ENCODE assay signal across 20 mouse cellular contexts in the genomic region with DNA sequence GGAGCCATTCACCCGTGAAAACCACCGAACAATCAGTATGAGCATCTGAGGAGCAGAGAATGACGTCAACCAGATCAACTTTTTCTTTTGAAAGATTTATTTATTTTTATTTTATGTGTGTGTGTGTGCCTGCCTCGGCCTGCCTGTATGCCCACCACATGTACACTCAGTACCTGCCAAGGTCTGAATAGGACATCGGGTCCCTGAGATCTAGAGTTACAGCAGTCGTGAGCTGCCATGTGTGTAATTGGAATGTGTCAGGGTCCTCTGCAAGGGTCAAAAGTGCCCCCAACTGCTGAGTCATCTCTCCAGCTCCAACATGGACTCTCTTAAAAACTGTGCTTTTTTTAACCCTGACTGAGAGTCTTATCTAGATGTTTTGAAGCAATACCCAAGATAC.
DNase-seq lines count a peak whose midpoint lies in the region; ATAC-seq and TF ChIP-seq lines count a peak whose summit lies in the region.
"Had no signal": no experiment of that assay in that cellular context is flagged by ENCODE, and none has a peak within 500 bp of the region (broad histone marks: within the 10 kb centered on the region; RNA-seq: fewer than 3 reads in every experiment).

No protein-coding gene starts in this region.

- H3K4me2 ChIP-seq in kidney, embryonic 15.5 days: no peak overlapping the region
- H3K4me2 ChIP-seq in kidney, postnatal 0 days (ENCODE audit: low read length): no peak overlapping the region
- no peak overlapping the region for H3K4me2 ChIP-seq in forebrain, embryonic 14.5 days (ENCODE audit: low read length)
- H3K4me2 ChIP-seq: embryonic facial prominence, embryonic 12.5 days; forebrain, embryonic 13.5 days had no signal

- no peaks in the 10 kb centered on the region for H3K36me3 ChIP-seq in kidney, embryonic 15.5 days
- H3K36me3 ChIP-seq in kidney, postnatal 0 days (ENCODE audit: insufficient read depth, low read length): no peaks in the 10 kb centered on the region
- H3K36me3 ChIP-seq in forebrain, embryonic 14.5 days (ENCODE audit: control insufficient read depth, insufficient read depth, low read length): no peaks in the 10 kb centered on the region
- H3K36me3 ChIP-seq: embryonic facial prominence, embryonic 10.5 days; embryonic facial prominence, embryonic 12.5 days had no signal

- peak; percentile 82 for ATAC-seq in kidney, embryonic 15.5 days (replicated peaks; ENCODE audit: low FRiP score)
- peak; percentile 75 for ATAC-seq in kidney, postnatal 0 days (replicated peaks; ENCODE audit: low FRiP score, low read depth)
- ATAC-seq in forebrain, embryonic 14.5 days: no peak
- ATAC-seq: activated CD4-positive, CD25-positive, alpha-beta regulatory T cell, adult 4 months; forebrain, embryonic 13.5 days; forebrain, embryonic 16.5 days; Patski had no signal

- H3K4me3 ChIP-seq in kidney, embryonic 15.5 days (replicated peaks): no peak overlapping the region
- no peak overlapping the region for H3K4me3 ChIP-seq in kidney, postnatal 0 days (replicated peaks; ENCODE audit: low read depth, low read length)
- H3K4me3 ChIP-seq in forebrain, embryonic 14.5 days (ENCODE audit: low read depth, low read length): no peak overlapping the region
- H3K4me3 ChIP-seq: embryonic facial prominence, embryonic 10.5 days; embryonic facial prominence, embryonic 12.5 days; forebrain, embryonic 13.5 days had no signal

- no peaks in the 10 kb centered on the region for H3K27me3 ChIP-seq in kidney, embryonic 15.5 days
- H3K27me3 ChIP-seq in kidney, postnatal 0 days (ENCODE audit: insufficient read depth, low read length): no peaks in the 10 kb centered on the region
- no peaks in the 10 kb centered on the region for H3K27me3 ChIP-seq in forebrain, embryonic 14.5 days (replicated peaks; ENCODE audit: control insufficient read depth, insufficient read depth, low read length)
- H3K27me3 ChIP-seq: embryonic facial prominence, embryonic 12.5 days; forebrain, embryonic 13.5 days; Patski had no signal

- no peak for DNase-seq in kidney, postnatal 36 days
- DNase-seq in kidney, postnatal 0 days (ENCODE audit: low spot score): peak; percentile 16
- no peak for DNase-seq in kidney, adult 8-10 months
- DNase-seq in Muller cell, postnatal 12 days (ENCODE audit: inconsistent ontology term): peak; percentile 34
- no peak for DNase-seq in forebrain, embryonic 14.5 days (ENCODE audit: low spot score)
- DNase-seq: adrenal gland, adult 8-10 months; adrenal gland, postnatal 14 days; adrenal gland, postnatal 36 days; cerebellum, adult 11-12 months; cerebellum, adult 2 months; cerebellum, adult 9-10 months; cerebellum, postnatal 10 days; cerebellum, postnatal 25 days had no signal

- H3K9me3 ChIP-seq in kidney, embryonic 15.5 days (replicated peaks): no peaks in the 10 kb centered on the region
- no peaks in the 10 kb centered on the region for H3K9me3 ChIP-seq in kidney, postnatal 0 days (replicated peaks; ENCODE audit: low read length)
- no peaks in the 10 kb centered on the region for H3K9me3 ChIP-seq in forebrain, embryonic 14.5 days (replicated peaks; ENCODE audit: control insufficient read depth, low read length)
- H3K9me3 ChIP-seq: embryonic facial prominence, embryonic 10.5 days; embryonic facial prominence, embryonic 12.5 days; forebrain, embryonic 13.5 days had no signal

- no peak for TF ChIP-seq CTCF in kidney, postnatal 0 days (IDR thresholded peaks at IDR 0.05; ENCODE audit: low read depth)

- 46% methylated on average over 6 of the region's 6 CpGs for WGBS in kidney, embryonic 15.5 days
- WGBS in kidney, postnatal 0 days: 41% methylated on average over 6 of the region's 6 CpGs
- 89% methylated on average over 6 of the region's 6 CpGs for WGBS in forebrain, embryonic 14.5 days

- no peak overlapping the region for H3K9ac ChIP-seq in kidney, embryonic 15.5 days
- no peak overlapping the region for H3K9ac ChIP-seq in kidney, postnatal 0 days (ENCODE audit: low read depth, low read length)
- H3K9ac ChIP-seq in forebrain, embryonic 14.5 days (ENCODE audit: low read length): no peak overlapping the region
- H3K9ac ChIP-seq: embryonic facial prominence, embryonic 12.5 days; forebrain, embryonic 13.5 days had no signal

- H3K4me1 ChIP-seq in kidney, embryonic 15.5 days: no peaks in the 10 kb centered on the region
- no peaks in the 10 kb centered on the region for H3K4me1 ChIP-seq in kidney, postnatal 0 days (replicated peaks; ENCODE audit: insufficient read depth, low read length)
- no peaks in the 10 kb centered on the region for H3K4me1 ChIP-seq in forebrain, embryonic 14.5 days (ENCODE audit: control insufficient read depth, insufficient read depth, low read length)
- H3K4me1 ChIP-seq: embryonic facial prominence, embryonic 10.5 days; embryonic facial prominence, embryonic 12.5 days; forebrain, embryonic 13.5 days had no signal

- no peak overlapping the region for H3K27ac ChIP-seq in kidney, embryonic 15.5 days
- H3K27ac ChIP-seq in kidney, postnatal 0 days: no peak overlapping the region
- no peak overlapping the region for H3K27ac ChIP-seq in forebrain, embryonic 14.5 days (ENCODE audit: low read depth, low read length)
- H3K27ac ChIP-seq: embryonic facial prominence, embryonic 10.5 days; embryonic facial prominence, embryonic 12.5 days; forebrain, embryonic 13.5 days had no signal

Comparison
In these comparisons a context has a peak if more than half of its experiments do, and no peak if none do; other contexts are left out.
1. DNase-seq: peak in kidney, postnatal 0 days (single experiment) and Muller cell, postnatal 12 days (single experiment); none in kidney, postnatal 36 days (0 of 2), kidney, adult 8-10 months (0 of 2) and forebrain, embryonic 14.5 days (single experiment).